Mouse (Mus musculus) stomach, postnatal 0 days (tissue): ENCODE measurements around the gene Plcd3. TPM values are rescaled to one million over a fixed set of nuclear protein-coding genes. Genes with fewer than 3 reads are reported as not detected.

Source experiments
- ATAC-seq: fragments of 200-750 bp; cut with Nextera tagmentation; 2 replicates; pipeline ENCODE4 v1.8.0; 2017; ENCODE audit not compliant: low FRiP score, low TSS enrichment
- DNase-seq: peaks from one replicate; pipeline ENCODE4 v3.0.0-alpha.2; 2016; ENCODE audit warnings: low spot score
- H3K27ac ChIP-seq: fragments of 300-500 bp; sonication (generic); replicated peaks from 2 replicates; pipeline ENCODE4 v1.5.1; 2014; ENCODE audit warnings: mild to moderate bottlenecking, control low read depth
- H3K27me3 ChIP-seq: fragments of 300-500 bp; sonication (generic); 2 replicates; pipeline ENCODE4 v1.6.1; 2014; ENCODE audit warnings: low read length; ENCODE audit not compliant: control insufficient read depth, insufficient read depth
- H3K36me3 ChIP-seq: fragments of 300-500 bp; sonication (generic); 2 replicates; pipeline ENCODE4 v1.6.1; 2014; ENCODE audit warnings: low read length, mixed read lengths; ENCODE audit not compliant: control insufficient read depth, insufficient read depth
- H3K4me1 ChIP-seq: fragments of 300-500 bp; sonication (generic); replicated peaks from 2 replicates; pipeline ENCODE4 v1.6.1; 2014; ENCODE audit warnings: antibody characterized with exemption; ENCODE audit not compliant: control insufficient read depth, insufficient read depth
- H3K4me2 ChIP-seq: fragments of 300-500 bp; sonication (generic); replicated peaks from 2 replicates; pipeline ENCODE4 v1.6.1; 2014; ENCODE audit warnings: low read depth, mild to moderate bottlenecking, control low read depth, moderate library complexity
- H3K4me3 ChIP-seq: fragments of 300-500 bp; sonication (generic); 2 replicates; pipeline ENCODE4 v1.5.1; 2014; ENCODE audit warnings: low read depth, low read length, control low read depth
- H3K9ac ChIP-seq: fragments of 300-500 bp; sonication (generic); 2 replicates; pipeline ENCODE4 v1.6.1; 2014; ENCODE audit warnings: mild to moderate bottlenecking, low read length, control low read depth, mixed read lengths
- H3K9me3 ChIP-seq: fragments of 300-500 bp; sonication (generic); 2 replicates; pipeline ENCODE4 v1.6.1; 2016; ENCODE audit warnings: low read length; ENCODE audit not compliant: control insufficient read depth
- CTCF ChIP-seq: IDR thresholded peaks from 2 replicates; pipeline ENCODE4 v1.5.1; 2016; ENCODE audit warnings: antibody characterized with exemption, low read depth, mild to moderate bottlenecking, moderate library complexity
- EP300 ChIP-seq: optimal IDR thresholded peaks from 2 replicates; pipeline ENCODE3; 2016; ENCODE audit warnings: antibody characterized with exemption
- WGBS: fragments of 180-500 bp; shearing (Covaris S2); extraction: QIAGEN DNeasy Blood & Tissue Kit; methylation state at CpG from one replicate; pipeline ENCODE4 v1.1.7; 2014; 5-methylcytosine and 5-hydroxymethylcytosine counted together
- polyA plus RNA-seq: library from polyadenylated mRNA; unstranded; fragments of >200 nt; fragmentation: Nextera tagmentation; extraction: Ambion mirVana; gene quantifications from 2 replicates; pipeline ENCODE4 v1.2.1, GENCODE M21; 2015

Plcd3 gene
- polyA plus RNA-seq, 1 experiment from 2014 or later, result 4.2 TPM

DNA sequence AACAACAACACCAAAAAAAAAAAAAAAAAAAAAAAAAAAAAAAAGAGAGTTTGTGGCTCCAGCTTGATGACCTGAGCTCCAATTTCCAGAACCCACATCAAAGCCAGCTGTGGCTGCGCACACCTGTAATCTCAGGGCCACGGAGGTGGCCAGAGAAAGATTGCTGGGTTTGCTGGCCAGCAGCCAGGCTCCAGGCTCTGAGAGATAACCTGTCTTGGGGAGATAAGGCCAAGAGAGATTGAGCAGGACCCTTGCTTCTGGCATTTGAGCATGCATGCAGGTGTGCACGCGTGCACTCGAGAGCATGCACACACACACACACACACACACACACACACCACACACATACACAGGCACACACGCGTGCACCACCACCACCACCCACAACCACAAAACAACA, 8.2 kb downstream of the Plcd3 start:
- DNase-seq, result peak; percentile 72
- ATAC-seq, result 0 out of 2 replicates have a peak, but pooled peaks have one; percentile 9
- TF ChIP-seq CTCF, result no peak
- TF ChIP-seq EP300, result no peak
- Histone ChIP-seq H3K9ac (no peak overlapping the region), H3K27me3 (no peaks in the 10 kb centered on the region), H3K27ac (0 out of 2 replicates have a peak overlapping the region, but pooled peaks have one; percentile 35), H3K4me2 (no peak overlapping the region), H3K4me1 (0 out of 2 replicates have a peak, but pooled peaks cover 2% of the 10 kb centered on the region), H3K4me3 (no peak overlapping the region), H3K36me3 (no peaks in the 10 kb centered on the region), H3K9me3 (no peaks in the 10 kb centered on the region)
- whole genome bisulfite sequencing, result 72% methylated on average over 7 of the region's 7 CpGs

DNA sequence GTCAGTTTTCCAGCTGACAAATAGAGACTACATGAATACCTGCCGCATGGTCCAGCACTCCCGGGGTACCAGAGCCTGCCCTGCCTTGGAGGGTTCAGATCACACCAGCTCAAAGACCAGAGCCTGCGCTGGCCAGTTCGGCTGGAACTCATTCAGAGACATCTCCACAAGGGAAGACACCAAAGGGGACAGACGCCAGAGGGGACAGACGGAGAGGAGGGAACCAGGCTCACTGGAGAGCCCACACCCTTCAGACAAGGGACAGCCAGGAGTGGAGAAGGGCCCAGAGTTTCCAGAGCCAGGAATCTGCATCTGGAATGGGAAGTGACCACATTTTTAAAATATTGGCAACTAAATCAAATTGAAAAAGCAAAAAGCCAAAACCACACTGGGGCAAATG, 19.8 kb downstream of the Plcd3 start:
- no peak overlapping the region for H3K9ac ChIP-seq
- H3K36me3 ChIP-seq, result no peaks in the 10 kb centered on the region
- no peaks in the 10 kb centered on the region for H3K27me3 ChIP-seq
- H3K9me3 ChIP-seq, result no peaks in the 10 kb centered on the region
- DNase-seq (no peak), ATAC-seq (peak; percentile 36; the same call in 1 of the 2 replicates)
- TF ChIP-seq CTCF (no peak), EP300 (no peak)
- no peak overlapping the region for H3K27ac ChIP-seq
- no peaks in the 10 kb centered on the region for H3K4me1 ChIP-seq
- H3K4me2 ChIP-seq, result no peak overlapping the region
- no peak overlapping the region for H3K4me3 ChIP-seq
- WGBS, result 75% methylated on average over 6 of the region's 6 CpGs

DNA sequence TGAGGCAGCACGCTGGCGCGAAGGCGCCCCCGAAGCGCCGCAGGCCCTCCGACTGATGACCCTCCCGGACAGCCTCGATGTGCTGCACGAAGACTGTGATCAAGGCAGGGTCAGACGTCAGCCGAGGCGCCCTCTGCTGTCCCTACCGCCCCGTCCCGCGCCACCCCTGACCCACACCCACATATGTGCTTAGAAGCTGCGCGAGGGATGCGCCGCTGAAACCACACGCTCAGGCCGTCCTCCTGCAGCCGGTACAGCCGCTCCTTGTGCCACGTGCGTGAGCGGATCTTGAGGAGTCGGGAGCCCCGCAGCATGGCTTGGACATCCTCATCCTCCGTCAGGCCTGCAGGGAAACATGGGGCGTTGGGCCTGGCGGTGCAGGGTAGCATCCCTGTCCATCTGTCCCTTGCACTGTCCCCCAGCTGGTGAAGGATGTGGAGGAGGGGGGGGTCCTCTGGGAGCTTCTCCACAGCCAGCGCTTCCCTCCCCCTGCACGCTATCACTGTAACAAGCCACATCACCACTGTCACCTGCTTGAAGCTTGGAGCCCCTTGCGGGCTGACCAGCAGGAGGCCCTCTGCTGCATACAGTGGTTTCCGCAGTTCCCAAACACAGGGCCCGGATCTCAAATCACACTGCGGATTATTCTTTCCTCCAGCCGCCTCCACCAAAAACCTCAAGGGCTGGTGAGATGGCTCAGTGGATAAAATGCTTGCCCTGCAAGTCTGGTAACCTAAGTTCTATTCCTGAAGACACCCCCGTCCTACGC, 21.0 kb downstream of the Plcd3 start:
- no peak for DNase-seq
- Histone ChIP-seq H3K27ac (no peak overlapping the region), H3K9me3 (no peaks in the 10 kb centered on the region), H3K4me3 (peak overlapping the region; percentile 22), H3K9ac (peak overlapping the region; percentile 38; the same call in 1 of the 2 replicates), H3K36me3 (no peaks in the 10 kb centered on the region), H3K4me2 (peak overlapping the region; percentile 34), H3K27me3 (no peaks in the 10 kb centered on the region), H3K4me1 (no peaks in the 10 kb centered on the region)
- peak; percentile 60 for TF ChIP-seq CTCF
- TF ChIP-seq EP300, result no peak
- ATAC-seq, result peak; percentile 51; the same call in 1 of the 2 replicates
- 12% methylated on average over 42 of the region's 43 CpGs for WGBS

DNA sequence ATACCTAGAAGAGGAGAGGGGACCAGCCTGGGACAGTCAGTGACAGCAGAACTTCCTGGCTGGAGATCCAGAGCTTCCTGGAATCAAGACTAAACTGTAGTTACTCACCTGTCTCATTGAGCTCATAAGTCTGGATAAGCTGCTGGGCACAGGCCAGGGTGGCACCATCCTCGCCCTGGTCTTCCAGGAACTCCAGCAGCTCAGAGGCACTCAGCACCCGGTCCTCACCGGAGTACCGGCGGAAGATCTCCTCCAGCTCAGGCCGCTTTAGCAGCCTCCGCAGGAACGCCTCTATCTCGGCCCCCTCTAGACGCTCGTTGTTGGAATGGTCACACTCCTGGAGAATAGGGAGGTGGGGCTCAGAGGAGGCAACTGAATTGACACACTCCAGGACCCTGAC, 23.3 kb downstream of the Plcd3 start:
- no peak overlapping the region for H3K4me3 ChIP-seq
- H3K4me1 ChIP-seq, result no peaks in the 10 kb centered on the region
- DNase-seq (no peak), ATAC-seq (no peak)
- H3K36me3 ChIP-seq, result no peaks in the 10 kb centered on the region
- 82% methylated on average over 11 of the region's 11 CpGs for WGBS
- no peak overlapping the region for H3K9ac ChIP-seq
- TF ChIP-seq EP300 (no peak), CTCF (no peak)
- no peaks in the 10 kb centered on the region for H3K27me3 ChIP-seq
- no peak overlapping the region for H3K27ac ChIP-seq
- no peak overlapping the region for H3K4me2 ChIP-seq
- no peaks in the 10 kb centered on the region for H3K9me3 ChIP-seq

DNA sequence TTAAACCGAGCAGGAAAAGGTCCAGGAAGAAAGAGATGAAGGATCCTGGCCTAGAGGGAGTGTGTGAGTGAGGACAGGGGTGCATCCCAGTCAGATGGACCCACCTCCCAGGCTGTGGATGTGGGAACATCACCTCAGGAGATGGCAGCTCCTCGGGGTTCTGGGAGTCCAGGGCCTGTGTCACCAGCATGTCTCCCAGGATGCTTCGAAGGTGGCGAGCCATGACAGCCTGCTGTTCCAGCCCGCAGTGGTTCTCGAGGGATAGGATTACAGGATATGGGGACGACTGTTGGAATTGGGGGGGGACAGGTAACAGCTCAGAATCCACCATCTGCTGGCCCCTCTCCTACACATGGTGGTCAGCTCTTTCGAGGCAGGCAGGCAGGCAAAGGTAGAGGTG, 24.9 kb downstream of the Plcd3 start:
- no peaks in the 10 kb centered on the region for H3K4me1 ChIP-seq
- 85% methylated on average over 8 of the region's 8 CpGs for WGBS
- no peaks in the 10 kb centered on the region for H3K36me3 ChIP-seq
- DNase-seq (no peak), ATAC-seq (no peak)
- H3K27me3 ChIP-seq, result no peaks in the 10 kb centered on the region
- TF ChIP-seq EP300, result no peak
- TF ChIP-seq CTCF, result no peak
- no peak overlapping the region for H3K9ac ChIP-seq
- H3K4me2 ChIP-seq, result no peak overlapping the region
- no peak overlapping the region for H3K27ac ChIP-seq
- no peak overlapping the region for H3K4me3 ChIP-seq
- H3K9me3 ChIP-seq, result no peaks in the 10 kb centered on the region

DNA sequence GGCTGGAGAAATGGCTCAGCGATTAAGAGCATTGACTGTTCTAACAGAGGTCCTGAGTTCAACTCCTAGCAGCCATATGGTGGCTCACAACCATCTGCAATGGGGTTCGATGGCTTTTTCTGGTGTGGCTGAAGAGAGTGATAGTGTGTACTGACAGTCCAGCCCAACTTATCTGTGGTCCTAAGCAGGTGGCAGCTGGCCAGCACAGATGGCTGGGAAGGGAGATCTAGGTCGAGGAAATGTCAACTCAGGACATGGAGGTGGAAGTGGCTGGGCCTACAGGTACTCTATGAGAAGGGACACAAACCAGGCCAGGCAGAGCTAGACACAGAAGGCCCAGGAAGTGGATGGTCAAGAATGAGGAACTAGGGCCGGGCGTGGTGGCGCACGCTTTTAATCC, 25.4 kb downstream of the Plcd3 start:
- no peak overlapping the region for H3K4me3 ChIP-seq
- ATAC-seq, result no peak
- 84% methylated on average over 7 of the region's 7 CpGs for WGBS
- no peak for DNase-seq
- 0 out of 2 replicates have a peak, but pooled peaks cover 5% of the 10 kb centered on the region for H3K36me3 ChIP-seq
- H3K27ac ChIP-seq, result no peak overlapping the region
- no peaks in the 10 kb centered on the region for H3K27me3 ChIP-seq
- no peaks in the 10 kb centered on the region for H3K4me1 ChIP-seq
- no peak overlapping the region for H3K4me2 ChIP-seq
- TF ChIP-seq CTCF (no peak), EP300 (no peak)
- H3K9me3 ChIP-seq, result no peaks in the 10 kb centered on the region
- no peak overlapping the region for H3K9ac ChIP-seq
